Mouse (Mus musculus): ENCODE measurements around the gene Uhrf2.

GRCm38 (mm10) chr19:30111421-30111820 lies 81.1 kb downstream of the Uhrf2 start:
- no peak for TF ChIP-seq POLR2A (IDR thresholded peaks at IDR 0.05; ENCODE audit: insufficient read length, low read depth)
- no peak for TF ChIP-seq MYOG (IDR thresholded peaks at IDR 0.05; ENCODE audit: control insufficient read depth in 1 of 3, insufficient read depth in 1 of 3, insufficient read length in 2 of 3, low read depth in 2 of 3)
- TF ChIP-seq MAX (IDR thresholded peaks at IDR 0.05; ENCODE audit: low read depth), result no peak
- no peak for TF ChIP-seq E2F4 (IDR thresholded peaks at IDR 0.05; ENCODE audit: insufficient read depth)
- no peak for TF ChIP-seq POLR2AphosphoS2 (IDR thresholded peaks at IDR 0.05; ENCODE audit: insufficient read length, low read depth)
- TF ChIP-seq TCF12 (IDR thresholded peaks at IDR 0.05; ENCODE audit: insufficient read depth, poor library complexity, severe bottlenecking), result no peak
- TF ChIP-seq MYOD1 (IDR thresholded peaks at IDR 0.05; ENCODE audit: control insufficient read depth in 1 of 3, insufficient read length in 2 of 3, low read depth in 2 of 3), result no peak
- no peak for TF ChIP-seq USF1 (IDR thresholded peaks at IDR 0.05; ENCODE audit: low read depth)
- no peak for TF ChIP-seq REST (IDR thresholded peaks at IDR 0.05; ENCODE audit: insufficient read depth, insufficient read length)
- TF ChIP-seq TCF3 (IDR thresholded peaks at IDR 0.05; ENCODE audit: insufficient read length, low read depth), result no peak
- TF ChIP-seq CEBPB (IDR thresholded peaks at IDR 0.05; ENCODE audit: insufficient read depth, poor library complexity, severe bottlenecking), result no peak

Measured in myocyte (in vitro differentiated cells).